Mouse (Mus musculus): ENCODE measurements around the gene Gpr152.

GRCm38 (mm10) chr19:4169378-4169784 is 29.8 kb downstream of the Gpr152 start:
- TF ChIP-seq CTCF (IDR thresholded peaks at IDR 0.05; ENCODE audit: low read depth) (peak; percentile 97), EP300 (IDR thresholded peaks at IDR 0.05; ENCODE audit: low read depth) (no peak)

Data from liver, embryonic 14.5 days (tissue).